Mouse (Mus musculus): Measurements from ENCODE around the gene Gm5767.
"Not testable (repeated sequence)": the region's sequence is repeated elsewhere in the genome, so short reads cannot be mapped to it uniquely, and the experiment has no call there.

The Gm5767 gene

GRCm38 (mm10) chr16:8715513-8716080 is 35.0 kb downstream of the Gm5767 start:
- no peak for DNase-seq

- DNase-seq, result no peak
These were observed 35.7 kb downstream of the Gm5767 start for GRCm38 (mm10) chr16:8716300-8716699.

DNA sequence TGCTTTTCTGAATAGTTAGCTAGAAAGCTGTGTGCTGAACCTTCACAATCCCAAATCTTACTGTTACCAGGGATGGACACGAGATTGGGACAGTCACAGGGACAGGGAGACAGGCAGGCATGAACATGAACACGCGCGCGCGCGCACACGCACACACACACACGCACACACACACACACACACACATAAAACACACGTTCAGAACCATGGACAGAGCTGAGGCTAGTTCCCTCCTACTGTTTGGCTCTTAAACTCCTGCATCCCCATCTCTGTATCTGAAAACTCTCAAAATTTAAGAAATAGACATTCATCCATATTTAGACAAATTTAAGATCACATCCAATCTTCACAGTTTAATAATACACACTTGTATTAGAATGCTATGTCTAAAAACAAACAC is 37.2 kb downstream of the Gm5767 start:
- DNase-seq, result no peak

GRCm38 (mm10) chr16:8720447-8720846 is 39.9 kb downstream of the Gm5767 start:
- no peak for DNase-seq

GRCm38 (mm10) chr16:8724031-8724430 is 43.5 kb downstream of the Gm5767 start:
- no peak for DNase-seq

- no peak for DNase-seq
These were observed 45.2 kb downstream of the Gm5767 start for GRCm38 (mm10) chr16:8725807-8726206.

DNA sequence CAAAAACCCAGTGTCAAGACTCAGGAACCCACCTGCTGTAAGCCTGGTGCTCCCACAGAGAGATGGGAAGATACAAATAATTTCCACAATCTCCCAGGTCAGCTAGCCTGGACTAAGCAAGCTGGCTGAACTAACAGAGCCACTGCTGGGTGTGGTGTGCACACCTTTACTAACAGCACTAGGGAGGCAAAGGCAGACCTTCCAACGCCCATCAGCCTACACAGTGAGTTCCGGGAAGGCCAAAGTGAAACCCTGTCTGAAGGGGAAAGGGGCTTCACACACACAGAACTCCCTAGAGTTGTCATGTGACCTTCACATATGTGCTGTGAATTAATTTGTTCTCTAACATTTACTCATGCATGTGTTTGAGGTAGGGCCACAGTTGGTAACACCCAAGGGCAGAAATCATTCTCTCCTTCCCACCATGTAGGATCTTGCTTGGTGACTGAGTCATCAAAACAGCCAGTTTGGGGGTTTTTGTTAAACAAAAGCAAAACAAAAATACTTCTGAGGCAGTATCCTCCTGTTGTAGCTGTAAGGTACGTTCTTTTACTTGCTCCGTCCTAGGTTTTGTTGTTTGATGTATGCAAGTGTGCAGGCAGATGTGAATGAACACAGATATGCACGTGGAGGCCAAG is 47.7 kb downstream of the Gm5767 start:
- DNase-seq, result no peak

- DNase-seq, result no peak
These were observed 51.1 kb downstream of the Gm5767 start for GRCm38 (mm10) chr16:8731630-8732029.

GRCm38 (mm10) chr16:8732450-8732849 is 51.9 kb downstream of the Gm5767 start:
- not testable (repeated sequence) for DNase-seq

Data from thymus, adult 18-20 months (tissue).